28 mouse cellular contexts compared by ENCODE assay signal in genomic region chr8:79550151-79550550, GRCm38 (mm10).
DNase-seq lines count a peak whose midpoint lies in the region; ATAC-seq and TF ChIP-seq lines count a peak whose summit lies in the region.
"Had no signal": no experiment of that assay in that cellular context is flagged by ENCODE, and none has a peak within 500 bp of the region (broad histone marks: within the 10 kb centered on the region; RNA-seq: fewer than 3 reads in every experiment).

No protein-coding gene starts in this region.

- H3K9ac ChIP-seq in stomach, postnatal 0 days (ENCODE audit: low read length): no peak overlapping the region
- H3K9ac ChIP-seq: embryonic facial prominence, embryonic 13.5 days; embryonic facial prominence, embryonic 15.5 days; forebrain, embryonic 12.5 days had no signal

- no peaks in the 10 kb centered on the region for H3K27me3 ChIP-seq in stomach, postnatal 0 days (ENCODE audit: control insufficient read depth, insufficient read depth, low read length)
- no peaks in the 10 kb centered on the region for H3K27me3 ChIP-seq in limb, embryonic 10.5 days (ENCODE audit: low read depth, poor library complexity, severe bottlenecking)
- H3K27me3 ChIP-seq: CH12.LX; embryonic facial prominence, embryonic 13.5 days; embryonic facial prominence, embryonic 15.5 days; forebrain, embryonic 12.5 days had no signal

- H3K36me3 ChIP-seq in stomach, postnatal 0 days (ENCODE audit: control insufficient read depth, insufficient read depth, low read length): no peaks in the 10 kb centered on the region
- no peaks in the 10 kb centered on the region for H3K36me3 ChIP-seq in limb, embryonic 10.5 days
- H3K36me3 ChIP-seq: embryonic facial prominence, embryonic 13.5 days; embryonic facial prominence, embryonic 15.5 days; forebrain, embryonic 10.5 days; forebrain, embryonic 12.5 days; G1E had no signal

- H3K27ac ChIP-seq in stomach, postnatal 0 days (replicated peaks): no peak overlapping the region
- no peak overlapping the region for H3K27ac ChIP-seq in limb, embryonic 10.5 days
- H3K27ac ChIP-seq: embryonic facial prominence, embryonic 13.5 days; embryonic facial prominence, embryonic 15.5 days; forebrain, embryonic 10.5 days; forebrain, embryonic 12.5 days had no signal

- no peaks in the 10 kb centered on the region for H3K9me3 ChIP-seq in stomach, postnatal 0 days (ENCODE audit: control insufficient read depth, low read length)
- H3K9me3 ChIP-seq in limb, embryonic 10.5 days (replicated peaks): no peaks in the 10 kb centered on the region
- H3K9me3 ChIP-seq: embryonic facial prominence, embryonic 13.5 days; embryonic facial prominence, embryonic 15.5 days; forebrain, embryonic 10.5 days; forebrain, embryonic 12.5 days; G1E had no signal

- WGBS in stomach, postnatal 0 days: 64% methylated on average over 2 of the region's 2 CpGs
- 84% methylated on average over 2 of the region's 2 CpGs for WGBS in limb, embryonic 10.5 days

- no peak overlapping the region for H3K4me3 ChIP-seq in stomach, postnatal 0 days (ENCODE audit: low read depth, low read length)
- no peak overlapping the region for H3K4me3 ChIP-seq in limb, embryonic 10.5 days
- H3K4me3 ChIP-seq: embryonic facial prominence, embryonic 13.5 days; embryonic facial prominence, embryonic 15.5 days; erythroblast, embryonic 14.5 days; forebrain, embryonic 10.5 days; forebrain, embryonic 12.5 days had no signal

- no peak overlapping the region for H3K4me2 ChIP-seq in stomach, postnatal 0 days (replicated peaks; ENCODE audit: low read depth)
- H3K4me2 ChIP-seq: embryonic facial prominence, embryonic 13.5 days; embryonic facial prominence, embryonic 15.5 days; forebrain, embryonic 12.5 days had no signal

- no peak for TF ChIP-seq CTCF in stomach, postnatal 0 days (IDR thresholded peaks at IDR 0.05; ENCODE audit: low read depth)

- peak; percentile 79 for DNase-seq in heart, adult 11 months
- DNase-seq in heart, postnatal 10 days: no peak
- peak; percentile 26 for DNase-seq in 416B (ENCODE audit: low read depth)
- DNase-seq in Muller cell, postnatal 12 days (ENCODE audit: inconsistent ontology term): peak; percentile 24
- DNase-seq in stomach, postnatal 0 days (ENCODE audit: low spot score): peak; percentile 23
- no peak for DNase-seq in lung, postnatal 4 days
- DNase-seq in limb, embryonic 10.5 days (ENCODE audit: low spot score): no peak
- no peak for DNase-seq in layer of hippocampus, adult 18-20 months (ENCODE audit: low spot score in 2 of 2)
- DNase-seq: adrenal gland, adult 2 months; adrenal gland, postnatal 10 days; adrenal gland, postnatal 25 days; cerebellum, adult 11 months; cerebellum, adult 18-20 months; cerebellum, adult 8-10 months; cerebellum, adult 9-11 months; cerebellum, postnatal 14 days; cerebellum, postnatal 36 days; embryo, embryonic 11 days had no signal

- TF ChIP-seq EP300 in stomach, postnatal 0 days (optimal IDR thresholded peaks at IDR 0.05): no peak

- ATAC-seq in stomach, postnatal 0 days (ENCODE audit: low FRiP score, low TSS enrichment): peak; percentile 80
- ATAC-seq: CD4-positive, CD25-positive, alpha-beta regulatory T cell, adult 4 months; forebrain, embryonic 14.5 days; forebrain, embryonic 16.5 days had no signal

- H3K4me1 ChIP-seq in stomach, postnatal 0 days (replicated peaks; ENCODE audit: control insufficient read depth, insufficient read depth): no peaks in the 10 kb centered on the region
- H3K4me1 ChIP-seq in limb, embryonic 10.5 days: no peaks in the 10 kb centered on the region
- H3K4me1 ChIP-seq: embryonic facial prominence, embryonic 13.5 days; embryonic facial prominence, embryonic 15.5 days; forebrain, embryonic 10.5 days; forebrain, embryonic 12.5 days had no signal

- intact Hi-C loops in heart, postnatal 10 days (cut with DNase I): no loop called here

Comparison
In these comparisons a context has a peak if more than half of its experiments do, and no peak if none do; other contexts are left out.
1. DNase-seq: peak in heart, adult 11 months (single experiment), 416B (single experiment), Muller cell, postnatal 12 days (single experiment) and stomach, postnatal 0 days (single experiment); none in heart, postnatal 10 days (0 of 2), lung, postnatal 4 days (0 of 2), limb, embryonic 10.5 days (single experiment) and layer of hippocampus, adult 18-20 months (0 of 2).